Mouse (Mus musculus) heart, embryonic 16.5 days (tissue): ENCODE measurements around the gene Gm13030. TPM values are rescaled to one million over a fixed set of nuclear protein-coding genes. Genes with fewer than 3 reads are reported as not detected.

Experiments used
- ATAC-seq: fragments of 200-750 bp; cut with Nextera tagmentation; replicated peaks from 2 replicates; pipeline ENCODE4 v1.8.0; 2017; ENCODE audit warnings: moderate number of reproducible peaks; ENCODE audit not compliant: insufficient read depth, low FRiP score; ENCODE audit errors: extremely low read depth
- H3K27ac ChIP-seq: fragments of 300-500 bp; sonication (generic); 2 replicates; pipeline ENCODE4 v1.5.1; 2014; ENCODE audit warnings: mild to moderate bottlenecking, low read length, control low read depth, moderate library complexity
- H3K27me3 ChIP-seq: fragments of 300-500 bp; sonication (generic); 2 replicates; pipeline ENCODE4 v1.6.1; 2014; ENCODE audit warnings: low read length, mixed read lengths; ENCODE audit not compliant: control insufficient read depth, insufficient read depth
- H3K36me3 ChIP-seq: fragments of 300-500 bp; sonication (generic); 2 replicates; pipeline ENCODE4 v1.6.1; 2014; ENCODE audit not compliant: control insufficient read depth, insufficient read depth
- H3K4me1 ChIP-seq: fragments of 300-500 bp; sonication (generic); 2 replicates; pipeline ENCODE4 v1.6.1; 2014; ENCODE audit warnings: low read length, mixed read lengths; ENCODE audit not compliant: control insufficient read depth, insufficient read depth
- H3K4me2 ChIP-seq: fragments of 300-500 bp; sonication (generic); 2 replicates; pipeline ENCODE4 v1.6.1; 2014; ENCODE audit warnings: low read depth, mild to moderate bottlenecking, control low read depth, low read length
- H3K4me3 ChIP-seq: fragments of 300-500 bp; sonication (generic); 2 replicates; pipeline ENCODE4 v1.5.1; 2014; ENCODE audit warnings: mild to moderate bottlenecking, control low read depth, low read length
- H3K9ac ChIP-seq: fragments of 300-500 bp; sonication (generic); 2 replicates; pipeline ENCODE4 v1.6.1; 2014; ENCODE audit warnings: low read length, control low read depth
- H3K9me3 ChIP-seq: fragments of 300-500 bp; sonication (generic); replicated peaks from 2 replicates; pipeline ENCODE4 v1.6.1; 2016; ENCODE audit warnings: low read length; ENCODE audit not compliant: control insufficient read depth
- WGBS: fragments of 180-500 bp; shearing (Covaris S2); extraction: QIAGEN DNeasy Blood & Tissue Kit; methylation state at CpG from one replicate; pipeline ENCODE4 v1.1.7; 2014; 5-methylcytosine and 5-hydroxymethylcytosine counted together
- polyA plus RNA-seq: library from polyadenylated mRNA; unstranded; fragments of >200 nt; fragmentation: Nextera tagmentation; extraction: Ambion mirVana; gene quantifications from 2 replicates; pipeline ENCODE4 v1.2.1, GENCODE M21; 2015

Gm13030 gene
- polyA plus RNA-seq, 1 experiment from 2014 or later: not detected

DNA sequence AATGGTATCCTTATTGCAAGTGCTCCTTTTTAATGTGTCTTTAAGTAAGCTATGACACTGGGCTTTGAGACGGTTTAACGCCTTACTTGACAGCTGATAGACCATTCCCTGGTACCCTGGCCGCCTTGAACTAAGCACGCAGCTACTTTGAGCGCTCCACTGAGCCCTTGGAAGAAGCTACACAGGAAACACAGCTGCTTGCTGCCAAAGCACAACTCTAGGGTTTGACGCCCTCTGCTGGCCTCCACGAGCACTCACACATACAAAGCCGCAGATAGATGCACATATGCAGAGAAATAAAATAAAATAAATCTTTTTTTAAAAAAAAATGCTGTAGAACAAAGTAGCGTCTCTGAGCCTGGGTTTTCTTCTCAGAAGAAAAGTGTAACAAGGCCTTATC is 14.5 kb downstream of the Gm13030 start:
- no peaks in the 10 kb centered on the region for H3K9me3 ChIP-seq
- 19% methylated on average over 9 of the region's 9 CpGs for WGBS
- no peaks in the 10 kb centered on the region for H3K36me3 ChIP-seq
- no peaks in the 10 kb centered on the region for H3K4me1 ChIP-seq
- H3K4me3 ChIP-seq: no peak overlapping the region
- H3K27ac ChIP-seq: no peak overlapping the region
- ATAC-seq: no peak
- no peak overlapping the region for H3K9ac ChIP-seq
- peaks cover 2% of the 10 kb centered on the region; the same call in 1 of the 2 replicates for H3K27me3 ChIP-seq
- H3K4me2 ChIP-seq: peak overlapping the region; percentile 15; the same call in 1 of the 2 replicates

DNA sequence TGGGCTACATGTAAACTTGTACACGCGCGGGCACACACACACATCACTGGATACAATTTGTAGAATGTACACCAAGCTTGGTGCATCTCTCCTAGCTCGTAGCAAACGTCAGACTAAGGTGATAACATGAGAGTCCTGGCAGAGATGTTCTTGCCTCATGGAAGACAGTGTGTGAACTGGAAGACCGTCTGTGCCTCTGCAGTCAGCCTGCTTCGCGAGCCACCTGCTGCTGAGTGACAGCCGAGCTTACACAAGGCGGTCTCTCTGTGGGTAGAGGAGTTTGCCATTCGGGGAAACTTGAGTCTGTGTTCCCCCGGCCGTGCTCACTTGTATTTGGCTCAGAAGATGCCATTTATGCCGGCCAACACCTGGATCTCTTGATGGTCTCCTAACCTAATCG is 15.3 kb downstream of the Gm13030 start:
- Histone ChIP-seq H3K36me3 (no peaks in the 10 kb centered on the region), H3K9me3 (no peaks in the 10 kb centered on the region), H3K27ac (no peak overlapping the region), H3K9ac (no peak overlapping the region), H3K27me3 (peaks cover 2% of the 10 kb centered on the region; the same call in 1 of the 2 replicates), H3K4me3 (no peak overlapping the region), H3K4me1 (no peaks in the 10 kb centered on the region), H3K4me2 (no peak overlapping the region)
- ATAC-seq: no peak
- WGBS: 61% methylated on average over 15 of the region's 15 CpGs

DNA sequence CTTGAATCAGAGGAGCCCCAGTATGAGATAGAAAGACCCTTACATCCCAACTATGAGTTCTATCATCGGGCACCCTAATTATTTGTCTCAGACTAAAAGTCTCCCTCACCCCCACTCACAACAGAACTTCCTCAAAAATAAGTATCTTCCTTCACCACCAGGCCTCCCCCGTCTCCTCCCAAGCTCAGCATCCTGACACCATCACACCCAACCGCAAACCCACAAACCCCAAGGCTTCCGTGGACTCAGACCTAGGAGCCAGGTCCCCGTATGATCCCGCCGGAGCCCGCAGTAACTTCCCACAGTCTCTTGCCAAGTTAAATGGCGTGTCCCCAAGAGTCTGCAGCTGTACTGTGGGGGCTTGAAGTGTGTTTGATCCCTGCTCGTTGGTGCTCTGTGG is 16.2 kb downstream of the Gm13030 start:
- H3K4me1 ChIP-seq: no peaks in the 10 kb centered on the region
- peaks cover 2% of the 10 kb centered on the region; the same call in 1 of the 2 replicates for H3K27me3 ChIP-seq
- H3K4me3 ChIP-seq: no peak overlapping the region
- H3K36me3 ChIP-seq: no peaks in the 10 kb centered on the region
- no peak for ATAC-seq
- H3K4me2 ChIP-seq: no peak overlapping the region
- H3K27ac ChIP-seq: no peak overlapping the region
- WGBS: 72% methylated on average over 10 of the region's 10 CpGs
- H3K9me3 ChIP-seq: no peaks in the 10 kb centered on the region
- no peak overlapping the region for H3K9ac ChIP-seq

DNA sequence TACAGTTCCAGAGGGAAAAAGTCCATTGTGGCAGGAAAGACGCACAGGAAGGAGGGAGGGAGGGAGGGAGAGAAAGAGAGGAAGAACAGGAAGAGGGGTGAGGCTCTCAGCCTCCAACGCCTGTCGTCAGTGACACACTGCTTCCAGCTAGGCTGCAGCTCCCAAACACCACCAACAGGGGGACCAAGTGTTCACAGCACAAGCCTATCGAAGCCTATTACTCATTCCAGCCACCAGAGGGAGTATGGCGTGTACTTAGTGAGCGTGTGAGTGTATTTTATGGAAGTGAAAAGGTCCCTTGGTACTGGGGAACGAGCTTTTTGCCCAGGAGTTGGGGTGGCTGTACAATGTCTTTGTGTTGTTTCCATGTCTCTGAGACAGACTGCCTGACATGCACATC is 17.3 kb downstream of the Gm13030 start:
- Histone ChIP-seq H3K4me3 (no peak overlapping the region), H3K27ac (no peak overlapping the region), H3K4me2 (no peak overlapping the region), H3K27me3 (peaks cover 2% of the 10 kb centered on the region; the same call in 1 of the 2 replicates), H3K36me3 (no peaks in the 10 kb centered on the region), H3K9ac (no peak overlapping the region), H3K9me3 (no peaks in the 10 kb centered on the region), H3K4me1 (no peaks in the 10 kb centered on the region)
- no peak for ATAC-seq
- 27% methylated on average over 7 of the region's 7 CpGs for WGBS

DNA sequence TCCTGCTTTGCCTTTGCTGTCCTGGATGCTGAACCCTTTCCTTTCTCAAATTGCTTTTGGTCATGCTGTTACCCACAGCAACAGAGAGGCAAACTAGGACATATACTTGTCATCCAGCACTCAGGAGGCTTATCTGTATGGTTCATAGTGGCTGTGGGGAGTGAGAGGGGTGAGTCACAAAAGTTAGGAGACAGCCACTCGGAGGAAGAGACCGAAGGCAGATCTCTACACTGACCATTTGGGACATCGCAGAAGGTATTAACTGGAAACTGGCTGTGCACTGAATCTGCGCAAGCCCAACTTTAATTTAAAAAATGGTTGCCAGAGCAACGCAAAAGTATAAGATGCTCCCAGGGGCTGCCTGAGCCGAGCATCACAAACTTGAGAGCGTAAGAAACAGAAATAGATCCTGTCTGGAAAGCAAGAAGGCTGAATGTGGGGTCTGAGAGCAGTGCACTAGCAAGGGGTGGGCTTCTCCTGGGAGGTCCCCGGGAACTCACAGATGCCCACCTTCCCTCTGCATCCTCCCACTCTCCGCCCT is 18.6 kb downstream of the Gm13030 start:
- WGBS: 76% methylated on average over 9 of the region's 9 CpGs
- ATAC-seq: no peak
- H3K36me3 ChIP-seq: no peaks in the 10 kb centered on the region

DNA sequence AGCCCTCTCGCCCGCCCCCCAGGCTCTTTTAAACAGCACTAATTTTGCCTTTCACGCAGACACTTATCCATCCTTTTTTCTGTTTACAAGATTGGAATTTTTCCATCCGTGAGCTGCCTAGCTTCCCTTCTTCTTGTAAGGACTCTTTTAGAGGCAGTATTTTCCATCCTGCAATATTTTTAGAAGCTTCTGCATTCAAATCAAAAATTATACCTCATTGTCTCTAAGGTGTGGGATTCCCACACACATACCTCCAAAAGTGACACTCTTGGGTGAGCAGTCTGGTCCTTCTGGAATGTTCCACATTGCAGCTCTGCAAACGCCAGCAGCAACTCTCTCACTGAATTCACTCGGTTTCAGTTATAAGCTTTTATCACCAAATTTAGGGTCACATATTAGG is 20.8 kb downstream of the Gm13030 start:
- no peaks in the 10 kb centered on the region for H3K9me3 ChIP-seq
- no peak overlapping the region for H3K4me3 ChIP-seq
- H3K36me3 ChIP-seq: no peaks in the 10 kb centered on the region
- H3K27me3 ChIP-seq: peaks cover 7% of the 10 kb centered on the region
- H3K27ac ChIP-seq: no peak overlapping the region
- ATAC-seq: no peak
- H3K4me2 ChIP-seq: no peak overlapping the region
- no peaks in the 10 kb centered on the region for H3K4me1 ChIP-seq
- WGBS: 56% methylated on average over 6 of the region's 6 CpGs
- no peak overlapping the region for H3K9ac ChIP-seq

More for the DNA sequence above, 18.6 kb downstream of the Gm13030 start:
- no peaks in the 10 kb centered on the region for H3K9me3 ChIP-seq
- H3K4me1 ChIP-seq: no peaks in the 10 kb centered on the region
- no peak overlapping the region for H3K27ac ChIP-seq
- no peak overlapping the region for H3K4me2 ChIP-seq
- no peak overlapping the region for H3K4me3 ChIP-seq
- H3K9ac ChIP-seq: no peak overlapping the region
- H3K27me3 ChIP-seq: peaks cover 5% of the 10 kb centered on the region

DNA sequence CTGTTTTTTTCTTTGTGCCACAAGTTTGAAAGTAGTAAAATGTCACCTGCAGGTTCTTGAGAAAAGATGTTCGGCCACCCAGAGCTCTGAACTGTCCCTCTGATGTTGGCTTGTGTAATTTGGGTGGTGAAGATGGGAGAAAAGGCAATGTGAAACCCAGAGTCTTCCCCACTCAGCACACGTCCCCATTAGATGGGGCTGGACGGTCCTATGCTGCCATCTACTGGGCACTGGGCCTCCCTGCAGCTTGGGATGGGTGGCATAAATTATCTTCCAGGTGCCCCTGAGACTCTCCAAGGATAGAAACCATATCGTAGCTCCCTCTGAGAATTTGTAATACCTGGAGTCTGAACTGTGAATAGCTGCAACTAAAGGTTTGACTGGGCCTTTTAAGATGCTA is 22.3 kb downstream of the Gm13030 start:
- Histone ChIP-seq H3K9ac (no peak overlapping the region), H3K27ac (no peak overlapping the region), H3K4me2 (no peak overlapping the region), H3K9me3 (no peaks in the 10 kb centered on the region), H3K4me3 (no peak overlapping the region), H3K27me3 (peaks cover 7% of the 10 kb centered on the region), H3K36me3 (no peaks in the 10 kb centered on the region), H3K4me1 (no peaks in the 10 kb centered on the region)
- no peak for ATAC-seq
- WGBS: 4% methylated on average over 4 of the region's 4 CpGs

DNA sequence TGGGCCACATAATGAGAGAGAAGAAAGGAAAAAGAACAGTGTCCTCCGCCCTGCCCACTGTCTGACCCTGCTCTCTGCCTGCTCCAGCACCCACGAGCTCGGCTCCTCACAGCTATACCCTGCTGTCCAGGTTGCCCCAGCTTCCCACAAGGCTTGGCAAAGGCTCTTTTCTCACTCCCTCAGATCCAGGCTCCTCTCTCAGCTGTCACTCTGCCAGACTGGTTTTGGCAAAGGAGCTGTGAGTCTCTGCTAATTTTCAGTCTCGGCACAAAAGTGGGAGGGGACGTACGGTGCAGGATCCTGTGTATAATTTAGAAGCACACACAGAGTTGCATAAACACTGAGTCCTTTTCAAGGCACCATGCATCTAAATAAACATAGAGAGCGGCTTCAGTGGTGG is 32.4 kb downstream of the Gm13030 start:
- H3K9me3 ChIP-seq: peaks cover 26% of the 10 kb centered on the region
- H3K4me2 ChIP-seq: no peak overlapping the region
- no peaks in the 10 kb centered on the region; the same call in 1 of the 2 replicates for H3K27me3 ChIP-seq
- H3K4me1 ChIP-seq: no peaks in the 10 kb centered on the region
- no peak overlapping the region for H3K9ac ChIP-seq
- H3K27ac ChIP-seq: no peak overlapping the region
- H3K36me3 ChIP-seq: no peaks in the 10 kb centered on the region
- 75% methylated on average over 7 of the region's 7 CpGs for WGBS
- H3K4me3 ChIP-seq: no peak overlapping the region
- ATAC-seq: no peak

DNA sequence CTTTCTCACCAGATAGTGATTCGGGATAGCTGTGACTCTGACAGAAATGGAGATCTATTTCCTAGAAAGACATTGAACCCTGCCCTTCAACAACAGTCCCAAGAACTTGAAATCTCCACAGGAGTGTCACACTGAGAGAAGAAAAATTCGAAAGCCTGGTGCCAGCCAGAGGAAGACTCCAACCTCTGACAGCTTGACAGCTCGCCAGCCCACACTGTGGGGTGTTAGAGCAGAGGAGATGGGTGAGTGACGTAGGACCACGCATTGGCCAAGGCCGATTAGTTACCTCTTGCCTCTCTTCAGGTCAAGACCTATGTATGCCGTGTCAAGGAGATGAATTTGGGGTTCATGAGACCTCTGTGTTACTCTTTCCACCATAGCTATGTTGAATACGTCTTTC is 33.0 kb downstream of the Gm13030 start:
- Histone ChIP-seq H3K4me1 (no peaks in the 10 kb centered on the region), H3K27ac (no peak overlapping the region), H3K4me3 (no peak overlapping the region), H3K9ac (no peak overlapping the region), H3K36me3 (no peaks in the 10 kb centered on the region), H3K4me2 (no peak overlapping the region), H3K27me3 (no peaks in the 10 kb centered on the region; the same call in 1 of the 2 replicates), H3K9me3 (peaks cover 26% of the 10 kb centered on the region)
- WGBS: 74% methylated on average over 8 of the region's 8 CpGs
- ATAC-seq: no peak
